Mouse (Mus musculus) brain, adult 2 months (tissue): ENCODE data around the gene Rbm15.
"Not testable (repeated sequence)": the region's sequence is repeated elsewhere in the genome, so short reads cannot be mapped to it uniquely, and the experiment has no call there.

Source experiments
- DNase-seq: peaks from one replicate; pipeline ENCODE4 v3.0.0; 2011; ENCODE audit warnings: low read depth, low spot score

Rbm15 gene

DNA sequence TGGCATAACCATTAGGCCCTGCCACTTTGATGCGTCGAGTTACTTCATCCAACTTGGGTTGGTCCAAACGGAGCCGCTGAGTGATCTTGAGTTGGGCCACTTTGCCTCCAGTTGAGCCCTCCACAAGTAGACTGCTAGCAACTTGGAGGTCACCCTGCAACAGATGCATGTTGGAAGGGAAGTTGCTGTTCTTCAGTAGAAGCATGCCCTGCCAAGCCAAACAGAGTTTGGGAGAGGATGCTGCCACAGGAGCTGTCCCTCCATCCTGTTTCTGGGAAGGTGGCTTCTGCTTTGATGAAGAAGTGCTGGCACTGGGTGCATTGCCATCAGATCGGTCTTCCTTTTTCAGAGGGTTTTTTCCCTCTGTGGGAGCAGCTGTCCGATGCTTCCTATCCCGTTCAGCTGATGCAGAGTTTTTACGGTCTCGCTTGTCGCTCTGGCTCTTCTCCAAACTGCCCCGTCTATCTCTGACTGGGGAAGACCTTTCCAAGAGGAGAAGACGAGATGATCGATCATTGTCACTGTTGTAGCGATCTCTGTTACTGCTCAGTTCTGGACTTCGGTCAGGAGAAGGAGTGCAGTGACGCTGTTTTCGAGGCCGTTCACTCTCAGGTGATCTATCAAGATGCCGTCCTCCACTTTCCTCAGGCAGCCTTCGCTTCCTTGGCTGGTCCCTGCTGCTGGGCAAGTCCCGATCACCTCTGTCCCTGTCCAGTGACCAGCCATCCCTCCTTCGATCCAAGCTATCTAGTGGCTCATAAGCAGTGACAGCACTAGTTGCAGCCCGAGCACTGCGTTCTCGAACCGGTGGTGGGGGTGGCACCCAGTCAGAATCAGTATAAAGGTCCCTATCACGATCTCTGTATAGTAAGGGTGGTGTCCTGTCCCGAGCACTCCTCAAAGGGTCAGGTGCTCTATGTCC lies 2.7 kb downstream of the Rbm15 start:
- DNase-seq, result peak; percentile 8

DNA sequence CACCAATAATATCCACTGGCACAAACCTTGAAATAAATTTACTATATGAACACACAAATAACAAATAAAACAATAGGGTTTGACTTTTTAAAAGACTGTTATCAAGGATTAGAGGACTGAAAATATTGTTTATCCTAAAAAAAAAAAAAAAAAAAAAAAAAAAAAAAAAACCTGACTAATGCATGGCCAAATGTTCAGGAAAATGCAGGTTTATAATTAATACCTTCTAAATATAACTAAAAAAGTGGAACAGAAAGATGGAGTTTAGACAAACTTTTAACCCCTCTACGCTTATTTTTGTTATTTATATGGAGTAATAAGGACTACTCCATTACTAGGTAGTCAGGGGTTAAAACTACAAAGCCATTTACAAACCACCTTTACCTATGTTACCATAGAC lies 7.0 kb downstream of the Rbm15 start:
- no peak for DNase-seq

DNA sequence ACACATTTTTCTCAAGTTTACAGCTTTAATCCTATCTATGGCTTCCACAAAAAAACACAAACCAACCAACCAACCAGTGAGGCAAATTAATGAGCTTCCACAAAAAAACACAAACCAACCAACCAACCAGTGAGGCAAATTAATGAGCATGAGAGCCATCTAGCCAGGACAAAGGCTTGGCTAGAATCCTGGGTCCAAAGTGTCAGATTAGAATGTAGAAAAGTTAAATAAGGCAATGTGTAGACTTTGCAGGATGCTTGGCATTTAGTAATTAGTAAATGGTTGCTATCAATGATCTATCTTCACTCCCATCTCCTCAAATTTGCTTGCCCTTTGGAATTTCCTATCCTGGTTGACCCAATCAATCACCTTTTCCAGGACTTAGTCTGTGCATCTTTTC lies 11.7 kb downstream of the Rbm15 start:
- no peak for DNase-seq

DNA sequence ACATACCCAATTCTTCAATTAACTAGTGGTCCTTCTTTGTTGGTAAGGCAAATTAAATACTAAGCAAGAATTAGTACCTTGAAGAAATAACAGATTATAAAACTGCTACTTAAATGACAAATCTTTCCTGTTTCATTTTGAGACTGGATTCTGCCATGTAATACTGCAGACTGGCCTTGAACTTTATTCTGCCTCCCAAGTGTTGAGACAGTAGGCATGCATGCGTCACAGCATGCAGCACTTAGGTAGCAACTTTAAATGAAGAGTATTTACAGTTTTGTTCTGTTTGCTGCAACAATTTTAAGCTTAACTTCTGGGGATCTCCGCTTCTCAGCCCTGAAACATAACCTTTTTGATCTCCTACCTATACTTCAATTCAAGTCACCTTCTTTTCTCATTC lies 12.3 kb downstream of the Rbm15 start:
- DNase-seq, result no peak

DNA sequence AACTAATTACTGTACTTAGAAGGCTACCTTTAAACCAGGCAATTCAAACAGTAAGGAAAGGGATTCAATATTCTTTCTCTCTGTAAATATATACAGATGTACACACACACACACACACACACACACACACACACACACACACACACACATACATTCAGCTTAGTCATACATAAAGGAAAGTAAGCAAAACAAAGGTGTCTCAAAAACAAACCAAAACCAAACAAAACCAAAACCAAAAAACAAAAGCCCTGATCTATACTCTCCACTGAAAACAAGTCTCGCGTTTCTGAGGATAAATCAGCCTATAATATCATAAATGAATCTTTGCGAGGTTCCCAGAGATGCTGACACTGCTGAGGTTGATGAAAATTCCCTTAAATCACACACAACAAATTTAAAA lies 16.1 kb downstream of the Rbm15 start:
- no peak for DNase-seq

DNA sequence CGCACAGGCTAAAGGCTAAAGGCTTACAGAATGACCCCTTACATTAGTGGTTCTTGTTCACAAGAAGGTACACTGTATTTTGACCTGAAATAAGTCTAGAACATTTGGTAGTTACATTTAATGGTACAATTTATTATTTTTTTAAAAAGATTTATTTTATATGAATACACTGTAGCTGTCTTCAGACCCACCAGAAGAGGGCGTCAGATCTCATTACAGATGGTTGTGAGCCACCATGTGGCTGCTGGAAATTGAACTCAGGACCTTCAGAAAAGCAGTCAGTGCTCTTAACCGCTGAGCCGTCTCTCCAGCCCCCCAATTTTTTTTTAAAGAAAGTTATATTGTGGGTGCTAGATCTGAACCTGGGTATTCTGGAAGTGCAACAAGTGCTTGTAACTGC lies 36.6 kb downstream of the Rbm15 start:
- DNase-seq, result not testable (repeated sequence)

DNA sequence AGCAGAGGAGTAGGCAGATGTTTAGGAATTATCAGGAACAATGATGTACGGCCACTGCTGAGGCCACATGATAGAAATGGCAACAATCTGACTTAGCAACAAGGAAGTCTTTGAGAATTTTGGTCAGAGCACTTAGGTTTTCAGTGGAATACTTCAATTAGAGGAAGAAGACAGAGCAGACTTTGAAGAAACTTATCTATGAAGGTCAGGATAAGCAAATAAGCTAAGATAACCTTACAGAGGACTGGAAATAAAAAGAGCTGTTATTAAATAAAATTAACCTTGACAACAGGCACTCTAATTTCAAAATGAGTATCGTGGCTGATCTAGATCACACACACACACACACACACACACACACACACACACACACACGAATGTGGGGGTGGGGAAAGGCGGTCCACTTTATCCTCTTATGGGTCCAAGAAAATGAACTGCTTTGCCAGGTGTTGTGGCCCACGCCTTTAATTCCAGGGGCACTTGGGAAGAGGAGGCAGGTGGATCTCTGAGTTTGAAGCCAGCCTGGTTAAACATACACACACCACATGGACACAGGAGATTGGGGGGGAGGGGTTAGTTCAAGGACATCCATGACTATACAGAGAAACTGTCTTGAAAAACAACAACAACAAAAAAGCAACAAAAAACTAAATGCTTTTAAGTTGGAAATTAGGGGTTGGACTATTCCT lies 37.7 kb downstream of the Rbm15 start:
- no peak for DNase-seq

DNA sequence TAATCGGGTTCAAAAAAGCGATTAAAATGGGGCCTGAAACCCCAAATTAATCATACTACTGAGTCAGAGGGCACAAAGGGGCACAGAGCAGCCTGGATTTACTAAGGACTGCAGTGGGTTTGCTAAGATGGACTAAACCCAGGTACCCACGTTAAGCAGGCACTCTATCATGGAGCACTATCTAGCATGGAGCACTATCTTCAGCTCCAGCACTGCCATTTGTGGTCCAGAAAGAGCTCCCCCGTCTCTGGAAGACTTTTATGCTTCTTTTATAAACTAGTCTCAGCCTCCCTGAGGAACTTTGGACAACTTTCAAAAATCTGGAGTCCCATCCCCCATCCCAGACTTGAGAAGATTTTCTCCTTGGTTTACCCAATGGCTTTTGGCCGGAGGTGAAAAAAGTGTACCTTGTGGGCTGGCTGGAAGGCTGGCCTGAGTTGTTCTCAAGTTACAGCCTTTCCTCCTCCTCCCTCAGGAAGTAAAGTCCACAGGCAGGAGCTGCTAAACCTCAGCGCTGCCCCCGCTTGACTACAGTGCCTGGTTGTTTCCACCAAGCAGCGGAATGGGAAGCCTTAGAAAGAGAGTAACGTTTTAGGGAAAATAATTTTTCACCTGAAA lies 42.6 kb downstream of the Rbm15 start, which contains the start of gene Slc16a4:
TSS of gene Slc16a4 (plus strand) at position 467 of the 618 bp plus-strand sequence.
- peak; percentile 16 for DNase-seq

DNA sequence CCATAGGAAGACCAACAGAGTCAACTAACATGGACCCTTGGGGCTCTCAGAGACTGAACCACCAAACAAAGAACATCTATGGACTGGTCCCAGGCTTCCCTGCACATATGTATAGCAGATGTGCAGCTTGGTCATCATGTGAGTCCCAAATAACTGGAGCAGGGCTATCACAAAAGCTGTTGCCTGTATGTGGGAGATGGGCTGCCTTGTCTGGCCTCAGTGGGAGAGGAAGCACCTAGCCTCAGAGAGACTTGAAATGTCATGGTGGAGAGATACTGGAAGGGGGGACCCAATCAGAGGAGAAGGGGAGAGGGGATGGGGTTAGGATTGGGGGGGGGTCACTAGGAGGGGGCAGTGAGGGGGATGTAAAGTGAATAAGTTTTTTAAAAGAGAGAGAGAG lies 46.1 kb downstream of the Rbm15 start:
- DNase-seq, result no peak

DNA sequence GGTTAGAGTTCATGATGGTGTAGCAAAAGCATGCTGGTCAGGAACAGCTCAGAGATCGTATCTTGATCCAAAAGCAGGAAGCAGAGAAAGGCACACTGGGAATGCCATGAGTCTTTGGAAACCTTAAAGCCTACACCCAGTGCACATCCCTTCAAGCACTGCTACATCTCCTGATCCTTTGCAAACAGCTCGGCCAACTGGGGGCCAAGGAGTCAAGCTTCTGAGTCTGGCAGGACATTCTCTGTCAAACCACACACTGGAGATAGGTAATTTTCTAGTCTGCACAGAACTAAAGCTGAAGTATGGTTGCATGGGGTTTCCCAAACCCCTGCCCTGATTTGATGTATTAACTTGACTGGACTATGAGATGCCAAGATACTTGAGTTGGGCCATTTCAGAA lies 47.4 kb downstream of the Rbm15 start:
- no peak for DNase-seq

DNA sequence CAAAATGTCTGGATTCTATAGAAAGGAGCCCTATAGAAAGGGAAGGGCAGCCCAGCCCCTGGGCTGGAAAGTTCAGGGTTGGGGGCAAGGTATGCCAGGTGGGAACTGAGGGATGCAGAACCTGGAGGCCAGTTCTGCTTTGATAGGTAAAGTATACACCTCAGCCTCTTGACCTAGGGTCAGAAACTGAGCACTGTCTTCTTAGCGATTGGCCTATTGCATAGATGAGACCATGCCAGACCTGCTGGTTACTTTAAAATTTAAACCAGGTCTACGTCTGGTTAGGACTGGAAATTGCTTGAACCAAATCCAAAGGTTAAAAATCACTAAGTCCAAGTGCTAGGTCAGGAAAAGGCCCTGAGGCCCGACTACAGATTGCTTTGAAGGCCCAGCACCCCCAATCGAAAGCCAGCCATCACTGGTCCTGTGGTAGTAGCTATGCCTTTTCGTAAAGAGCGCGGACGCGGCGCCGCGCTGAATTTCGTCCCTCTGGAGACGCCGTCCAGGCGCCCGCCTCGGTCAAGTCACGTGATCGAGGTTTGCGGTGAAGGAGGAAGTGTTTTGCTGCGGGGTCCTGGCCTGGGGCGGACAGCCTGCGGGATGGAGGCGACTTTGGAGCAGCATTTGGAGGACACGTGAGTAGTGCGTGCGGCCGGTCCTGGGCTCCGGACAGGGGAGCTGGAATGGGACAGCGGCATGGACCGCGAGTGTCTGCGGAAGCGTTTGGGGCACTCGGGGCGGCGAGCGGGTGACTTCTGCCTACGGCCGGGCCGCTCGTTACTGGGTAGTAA lies 54.8 kb downstream of the Rbm15 start, which contains the start of gene Lamtor5:
TSS of gene Lamtor5 (plus strand) at position 380 of the 791 bp plus-strand sequence.
- DNase-seq, result peak; percentile 94

DNA sequence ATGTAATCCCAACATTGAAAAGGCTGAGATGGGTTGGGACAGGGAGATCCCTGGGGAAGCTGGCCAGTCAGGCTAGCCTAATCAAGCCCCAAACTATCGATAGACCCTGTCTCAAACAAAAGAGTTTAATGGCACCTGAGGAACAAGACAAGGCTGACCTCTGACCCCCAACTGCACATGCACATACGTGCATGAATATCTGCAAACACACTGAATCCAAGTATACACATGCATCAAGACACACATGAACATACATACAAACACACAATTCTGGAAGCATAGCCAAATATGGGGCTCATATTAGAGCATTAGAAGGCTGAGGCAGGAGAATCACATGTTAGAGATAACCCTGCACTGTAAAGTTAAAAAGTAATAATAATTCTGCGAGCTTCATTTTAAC lies 56.8 kb downstream of the Rbm15 start:
- no peak for DNase-seq

DNA sequence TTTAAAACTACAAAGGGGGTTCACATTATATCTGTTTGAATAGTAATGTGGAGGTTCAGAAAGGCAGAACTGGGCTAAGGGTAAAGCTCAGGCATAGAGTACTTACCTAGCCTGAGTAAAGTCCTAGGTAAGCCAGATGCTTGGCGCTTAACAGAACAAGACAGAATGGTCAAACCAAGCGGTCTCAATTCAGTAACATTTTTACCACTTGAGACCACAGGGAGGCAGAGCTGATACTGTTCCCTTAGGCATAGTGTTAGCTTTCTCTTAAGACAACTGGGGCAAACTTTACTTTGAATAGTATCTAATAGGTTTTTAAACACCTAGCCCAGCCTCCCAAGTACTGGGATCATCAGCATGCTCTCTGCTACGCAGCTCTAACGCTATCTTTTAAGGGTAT lies 57.5 kb downstream of the Rbm15 start:
- DNase-seq, result peak; percentile 27
